Mouse (Mus musculus): ENCODE measurements around the gene Slc27a4. TPM values are rescaled to one million over a fixed set of nuclear protein-coding genes. Genes with fewer than 3 reads are reported as not detected.
"Not testable (repeated sequence)": the region's sequence is repeated elsewhere in the genome, so short reads cannot be mapped to it uniquely, and the experiment has no call there.

The Slc27a4 gene
- polyA plus RNA-seq, 1 experiment = 14.2 TPM

GRCm38 (mm10) chr2:29771611-29772461, 30.6 kb upstream of the Slc27a4 start:
- DNase-seq (ENCODE audit: low read depth in 1 of 2, low spot score in 2 of 2) = no peak
- Histone ChIP-seq H3K27ac (ENCODE audit: insufficient read depth, low read length) (no peak overlapping the region; the same call in 1 of the 2 replicates), H3K27me3 (ENCODE audit: control insufficient read depth, insufficient read depth, low read length) (no peaks in the 10 kb centered on the region), H3K4me3 (ENCODE audit: extremely low read depth, insufficient read depth, insufficient read length) (no peak overlapping the region), H3K36me3 (ENCODE audit: control insufficient read depth, insufficient read depth, low read length) (peaks cover 2% of the 10 kb centered on the region; the same call in 1 of the 2 replicates), H3K4me1 (ENCODE audit: control insufficient read depth, insufficient read depth, insufficient read length) (no peaks in the 10 kb centered on the region)
- 68% methylated on average over 8 of the region's 8 CpGs for WGBS
- TF ChIP-seq POLR2A (IDR thresholded peaks at IDR 0.05; ENCODE audit: low read depth, low read length) (no peak), CTCF (IDR thresholded peaks at IDR 0.05; ENCODE audit: extremely low read depth, insufficient read depth, insufficient read length, insufficient replicate concordance) (no peak)

DNA sequence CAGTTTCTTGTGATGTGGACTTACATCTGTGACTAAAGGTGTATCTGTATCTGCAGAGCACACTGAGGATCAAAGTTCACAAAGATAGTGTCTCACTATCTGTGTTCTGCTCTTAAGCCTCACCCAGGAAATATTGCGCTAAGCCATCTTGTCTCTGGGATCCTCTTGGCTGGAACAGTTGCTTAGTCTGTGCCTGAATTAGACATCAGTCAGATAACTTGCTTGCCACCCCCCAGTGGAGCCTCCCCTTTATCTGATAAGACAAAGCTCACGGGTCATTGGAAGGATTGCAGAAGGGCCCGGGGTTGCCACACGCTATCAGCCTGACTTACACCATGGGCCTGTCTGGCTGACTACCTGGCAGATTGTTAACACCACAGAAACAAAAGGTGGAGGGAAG, 29.1 kb upstream of the Slc27a4 start:
- no peaks in the 10 kb centered on the region for H3K27me3 ChIP-seq (ENCODE audit: control insufficient read depth, insufficient read depth, low read length)
- no peak overlapping the region for H3K4me3 ChIP-seq (ENCODE audit: extremely low read depth, insufficient read depth, insufficient read length)
- no peak for DNase-seq (ENCODE audit: low read depth in 1 of 2, low spot score in 2 of 2)
- WGBS = 84% methylated on average over 4 of the region's 4 CpGs
- H3K4me1 ChIP-seq (ENCODE audit: control insufficient read depth, insufficient read depth, insufficient read length) = no peaks in the 10 kb centered on the region
- TF ChIP-seq CTCF (IDR thresholded peaks at IDR 0.05; ENCODE audit: extremely low read depth, insufficient read depth, insufficient read length, insufficient replicate concordance) (no peak), POLR2A (IDR thresholded peaks at IDR 0.05; ENCODE audit: low read depth, low read length) (no peak)
- no peak overlapping the region for H3K27ac ChIP-seq (ENCODE audit: insufficient read depth, low read length)
- H3K36me3 ChIP-seq (ENCODE audit: control insufficient read depth, insufficient read depth, low read length) = peaks cover 15% of the 10 kb centered on the region

DNA sequence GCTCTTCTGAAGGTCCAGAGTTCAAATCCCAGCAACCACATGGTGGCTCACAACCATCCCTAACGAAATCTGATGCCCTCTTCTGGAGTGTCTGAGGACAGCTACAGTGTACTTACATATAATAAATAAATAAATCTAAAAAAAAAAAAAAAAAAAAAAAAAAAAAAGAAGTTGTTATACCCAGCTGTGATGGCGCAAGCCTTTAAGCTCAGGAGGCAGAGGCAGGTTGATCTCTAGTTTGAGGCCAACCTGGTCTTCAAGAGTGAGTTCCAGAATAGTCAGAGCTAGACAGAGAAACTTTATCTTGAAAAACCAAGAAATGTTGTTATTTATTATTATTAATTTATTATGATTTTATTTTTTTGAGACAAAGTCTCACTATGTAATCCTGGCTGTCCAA, 21.2 kb upstream of the Slc27a4 start:
- not testable (repeated sequence) for H3K27ac ChIP-seq (ENCODE audit: insufficient read depth, low read length); DNase-seq (ENCODE audit: low read depth in 1 of 2, low spot score in 2 of 2); H3K4me3 ChIP-seq (ENCODE audit: extremely low read depth, insufficient read depth, insufficient read length); H3K4me1 ChIP-seq (ENCODE audit: control insufficient read depth, insufficient read depth, insufficient read length); H3K27me3 ChIP-seq (ENCODE audit: control insufficient read depth, insufficient read depth, low read length)
- H3K36me3 ChIP-seq (ENCODE audit: control insufficient read depth, insufficient read depth, low read length) = peaks cover 53% of the 10 kb centered on the region
- 96% methylated on average over 2 of the region's 2 CpGs for WGBS

- Histone ChIP-seq H3K4me1 (ENCODE audit: control insufficient read depth, insufficient read depth, insufficient read length) (0 out of 2 replicates have a peak, but pooled peaks cover 3% of the 10 kb centered on the region), H3K27ac (ENCODE audit: insufficient read depth, low read length) (no peak overlapping the region), H3K4me3 (ENCODE audit: extremely low read depth, insufficient read depth, insufficient read length) (no peak overlapping the region), H3K27me3 (ENCODE audit: control insufficient read depth, insufficient read depth, low read length) (no peaks in the 10 kb centered on the region), H3K36me3 (ENCODE audit: control insufficient read depth, insufficient read depth, low read length) (peaks cover 33% of the 10 kb centered on the region)
- 63% methylated on average over 4 of the region's 4 CpGs for WGBS
- TF ChIP-seq POLR2A (IDR thresholded peaks at IDR 0.05; ENCODE audit: low read depth, low read length) = no peak
- no peak for TF ChIP-seq CTCF (IDR thresholded peaks at IDR 0.05; ENCODE audit: extremely low read depth, insufficient read depth, insufficient read length, insufficient replicate concordance)
- no peak for DNase-seq (ENCODE audit: low read depth in 1 of 2, low spot score in 2 of 2)
Observed at GRCm38 (mm10) chr2:29784290-29784689, 18.1 kb upstream of the Slc27a4 start.

GRCm38 (mm10) chr2:29787104-29787917, 15.1 kb upstream of the Slc27a4 start, which contains the start of gene Coq4:
Gene Coq4, plus strand, starts transcription at chr2:29787493.
- TF ChIP-seq POLR2A (IDR thresholded peaks at IDR 0.05; ENCODE audit: low read depth, low read length) (peak; percentile 27; the same call in 1 of the 2 replicates), CTCF (IDR thresholded peaks at IDR 0.05; ENCODE audit: extremely low read depth, insufficient read depth, insufficient read length, insufficient replicate concordance) (0 out of 2 replicates have a peak, but pooled peaks have one; percentile 4)
- 0 out of 2 replicates have a peak, but pooled peaks cover 3% of the 10 kb centered on the region for H3K4me1 ChIP-seq (ENCODE audit: control insufficient read depth, insufficient read depth, insufficient read length)
- DNase-seq (ENCODE audit: low read depth in 1 of 2, low spot score in 2 of 2) = peak; percentile 85 to 92
- no peaks in the 10 kb centered on the region for H3K27me3 ChIP-seq (ENCODE audit: control insufficient read depth, insufficient read depth, low read length)
- H3K27ac ChIP-seq (ENCODE audit: insufficient read depth, low read length) = peak within 1 kb of the TSS; percentile 54
- WGBS = 2% methylated on average over 31 of the region's 31 CpGs
- peak within 1 kb of the TSS; percentile 85 for H3K4me3 ChIP-seq (ENCODE audit: extremely low read depth, insufficient read depth, insufficient read length)
- peaks cover 17% of the 10 kb centered on the region for H3K36me3 ChIP-seq (ENCODE audit: control insufficient read depth, insufficient read depth, low read length)

- WGBS = under 1% methylated on average over 45 of the region's 45 CpGs
- DNase-seq (ENCODE audit: low read depth in 1 of 2, low spot score in 2 of 2) = peak; percentile 70 to 86
- TF ChIP-seq POLR2A (IDR thresholded peaks at IDR 0.05; ENCODE audit: low read depth, low read length) (no peak), CTCF (IDR thresholded peaks at IDR 0.05; ENCODE audit: extremely low read depth, insufficient read depth, insufficient read length, insufficient replicate concordance) (no peak)
Observed at GRCm38 (mm10) chr2:29787937-29788681, 14.3 kb upstream of the Slc27a4 start, which contains the start of gene Trub2. Gene Trub2, minus strand, starts transcription at chr2:29788502.

More at GRCm38 (mm10) chr2:29787937-29788681, 14.3 kb upstream of the Slc27a4 start, which contains the start of gene Trub2:
- Histone ChIP-seq H3K27ac (ENCODE audit: insufficient read depth, low read length) (peak within 1 kb of the TSS; percentile 54), H3K36me3 (ENCODE audit: control insufficient read depth, insufficient read depth, low read length) (peaks cover 10% of the 10 kb centered on the region), H3K27me3 (ENCODE audit: control insufficient read depth, insufficient read depth, low read length) (no peaks in the 10 kb centered on the region), H3K4me1 (ENCODE audit: control insufficient read depth, insufficient read depth, insufficient read length) (0 out of 2 replicates have a peak, but pooled peaks cover 3% of the 10 kb centered on the region), H3K4me3 (ENCODE audit: extremely low read depth, insufficient read depth, insufficient read length) (peak within 1 kb of the TSS; percentile 85)

Measured in spleen, adult 2 months (tissue).